Mouse (Mus musculus) kidney, adult 10 weeks (tissue): Measurements from ENCODE around the gene Srl. TPM values are rescaled to one million over a fixed set of nuclear protein-coding genes. Genes with fewer than 3 reads are reported as not detected.

ENCODE experiments used
- polyA plus RNA-seq: library from polyadenylated mRNA; stranded (reverse); fragments of 350-450 nt; fragmentation: Illumina TruSeq; extraction: RNeasy Lipid Tissue Mini Kit (QIAGEN cat#74804); gene quantifications from one replicate; pipeline ENCODE4 v1.2.3, GENCODE M21; 2014; ENCODE audit warnings: low read depth, low replicate concordance

The Srl gene
- polyA plus RNA-seq = 4.9 TPM

GRCm38 (mm10) chr16:4541501-4542198 is at the start of gene Srl:
Gene Srl (minus strand): TSS chr16:4541816.

GRCm38 (mm10) chr16:4559715-4560144 is 18.1 kb upstream of the Srl start, which contains the start of gene Tfap4:
Gene Tfap4 (minus strand): TSS chr16:4559854.

Other genes starting within 250 kb of the Srl start
- 1.7 TPM for gene Adcy9, start 121.3 kb downstream of the Srl start, polyA plus RNA-seq
- gene Tfap4, start 18.0 kb upstream of the Srl start, polyA plus RNA-seq = 0.93 TPM
- gene Glis2, start 52.9 kb upstream of the Srl start, polyA plus RNA-seq = 11.6 TPM
- 21.6 TPM for gene Pam16, start 83.2 kb upstream of the Srl start, polyA plus RNA-seq
- gene Vasn, start 98.1 kb upstream of the Srl start, polyA plus RNA-seq = 2.0 TPM
- gene Dnaja3, start 98.2 kb upstream of the Srl start, polyA plus RNA-seq = 57.5 TPM
- gene Coro7, start 138.0 kb upstream of the Srl start, polyA plus RNA-seq = 0.93 TPM
- not detected for gene Nmral1, start 177.5 kb upstream of the Srl start, polyA plus RNA-seq
- 79.2 TPM for gene Hmox2, start 184.5 kb upstream of the Srl start, polyA plus RNA-seq
- 36.3 TPM for gene Cdip1, start 248.5 kb upstream of the Srl start, polyA plus RNA-seq